16 mouse cellular contexts compared by ENCODE assay signal in the genomic region with DNA sequence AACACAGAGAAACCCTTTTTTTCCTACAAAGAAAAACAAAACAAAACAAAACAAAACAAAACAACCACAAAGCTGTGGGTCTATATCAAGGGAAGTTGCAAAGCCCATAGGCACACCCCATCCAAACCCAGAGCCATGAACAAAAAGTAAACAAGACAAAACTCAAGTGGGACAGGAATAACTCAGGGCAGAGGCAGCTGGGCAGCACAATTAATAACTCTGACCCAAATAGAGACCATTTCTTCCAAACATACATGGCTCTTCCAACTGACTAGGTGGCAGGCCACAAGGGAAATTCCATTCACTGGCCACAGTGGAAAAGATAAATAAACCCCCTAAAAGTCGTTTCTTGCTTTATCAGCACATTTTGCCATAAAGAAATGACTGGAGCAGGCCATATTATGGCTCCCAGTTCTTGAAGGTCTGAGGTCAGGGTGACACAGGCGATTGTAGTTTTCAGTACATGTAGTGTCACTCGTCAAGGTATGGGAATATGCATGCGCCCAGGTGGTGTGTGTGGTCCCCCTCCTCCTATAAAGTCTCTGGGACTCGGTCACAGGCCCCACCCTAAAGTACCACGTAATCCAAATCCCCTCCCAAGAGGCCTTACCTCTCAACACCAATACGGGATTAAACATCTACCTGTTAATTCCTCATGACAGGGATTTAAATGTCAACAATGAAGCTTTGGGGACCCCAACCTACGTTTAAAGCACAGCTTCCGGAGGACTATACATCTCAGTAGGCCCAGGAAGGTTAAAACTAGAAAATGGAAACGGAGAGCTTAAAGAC. TPM values are rescaled to one million over a fixed set of nuclear protein-coding genes. Genes with fewer than 3 reads are reported as not detected.
A peak's percentile ranks its signal among the peaks of the same experiment; 100 is the strongest.
DNase-seq lines count a peak whose midpoint lies in the region; ATAC-seq and TF ChIP-seq lines count a peak whose summit lies in the region.
"Had no signal": no experiment of that assay in that cellular context is flagged by ENCODE, and none has a peak within 500 bp of the region (broad histone marks: within the 10 kb centered on the region; RNA-seq: fewer than 3 reads in every experiment).

No protein-coding gene starts in this region.

- H3K9me3 ChIP-seq in embryonic facial prominence, embryonic 14.5 days (ENCODE audit: control insufficient read depth, low read length): no peaks in the 10 kb centered on the region
- no peaks in the 10 kb centered on the region for H3K9me3 ChIP-seq in embryonic facial prominence, embryonic 10.5 days
- H3K9me3 ChIP-seq in hindbrain, embryonic 13.5 days: no peaks in the 10 kb centered on the region
- H3K9me3 ChIP-seq in hindbrain, embryonic 10.5 days: no peaks in the 10 kb centered on the region
- no peaks in the 10 kb centered on the region for H3K9me3 ChIP-seq in neural tube, embryonic 15.5 days (replicated peaks)
- H3K9me3 ChIP-seq: embryonic facial prominence, embryonic 12.5 days; liver, embryonic 12.5 days; midbrain, embryonic 13.5 days had no signal

- DNase-seq in embryonic facial prominence, embryonic 14.5 days (ENCODE audit: low spot score): no peak
- no peak for DNase-seq in embryonic facial prominence, embryonic 10.5 days (ENCODE audit: low spot score)
- no peak for DNase-seq in hindbrain, embryonic 10.5 days (ENCODE audit: low spot score)
- no peak for DNase-seq in neural tube, embryonic 10.5 days (ENCODE audit: extremely low spot score, low spot score)
- DNase-seq in adrenal gland, postnatal 25 days: no peak
- DNase-seq: cerebellum, postnatal 25 days; thymus, postnatal 4 days had no signal

- TF ChIP-seq CTCF in small intestine, adult 2 months (IDR thresholded peaks at IDR 0.05; ENCODE audit: extremely low read depth, insufficient read length, insufficient replicate concordance, low read depth, low read length): no peak

- peaks cover 46% of the 10 kb centered on the region for H3K36me3 ChIP-seq in embryonic facial prominence, embryonic 14.5 days (ENCODE audit: control insufficient read depth, insufficient read depth, low read length)
- peaks cover 62% of the 10 kb centered on the region for H3K36me3 ChIP-seq in embryonic facial prominence, embryonic 10.5 days (replicated peaks)
- no peaks in the 10 kb centered on the region for H3K36me3 ChIP-seq in hindbrain, embryonic 13.5 days
- H3K36me3 ChIP-seq in hindbrain, embryonic 10.5 days: peaks cover 18% of the 10 kb centered on the region
- H3K36me3 ChIP-seq in neural tube, embryonic 15.5 days: no peaks in the 10 kb centered on the region
- H3K36me3 ChIP-seq in small intestine, adult 2 months (ENCODE audit: control insufficient read depth, insufficient read depth, low read length): no peaks in the 10 kb centered on the region
- H3K36me3 ChIP-seq: midbrain, embryonic 13.5 days had no signal

- H3K4me1 ChIP-seq in embryonic facial prominence, embryonic 14.5 days (ENCODE audit: control insufficient read depth, insufficient read depth, low read length): peaks cover 37% of the 10 kb centered on the region
- peaks cover 34% of the 10 kb centered on the region for H3K4me1 ChIP-seq in embryonic facial prominence, embryonic 10.5 days
- H3K4me1 ChIP-seq in hindbrain, embryonic 13.5 days (replicated peaks): peaks cover 31% of the 10 kb centered on the region
- peaks cover 32% of the 10 kb centered on the region for H3K4me1 ChIP-seq in hindbrain, embryonic 10.5 days (replicated peaks)
- peaks cover 37% of the 10 kb centered on the region for H3K4me1 ChIP-seq in neural tube, embryonic 15.5 days
- peaks cover 15% of the 10 kb centered on the region for H3K4me1 ChIP-seq in small intestine, adult 2 months (ENCODE audit: control insufficient read depth, insufficient read depth, insufficient read length, low read length)

- no peak overlapping the region for H3K4me3 ChIP-seq in embryonic facial prominence, embryonic 14.5 days (ENCODE audit: low read depth, low read length)
- no peak overlapping the region for H3K4me3 ChIP-seq in embryonic facial prominence, embryonic 10.5 days
- H3K4me3 ChIP-seq in hindbrain, embryonic 13.5 days: no peak overlapping the region
- no peak overlapping the region for H3K4me3 ChIP-seq in hindbrain, embryonic 10.5 days
- H3K4me3 ChIP-seq in neural tube, embryonic 15.5 days (replicated peaks): no peak overlapping the region
- no peak overlapping the region for H3K4me3 ChIP-seq in small intestine, adult 2 months (ENCODE audit: low read depth, low read length)
- H3K4me3 ChIP-seq: embryonic facial prominence, embryonic 12.5 days; liver, embryonic 12.5 days; midbrain, embryonic 13.5 days had no signal

- H3K27ac ChIP-seq in embryonic facial prominence, embryonic 14.5 days (replicated peaks; ENCODE audit: low read depth, low read length): peak overlapping the region; percentile 7; the same call in 1 of the 2 replicates
- H3K27ac ChIP-seq in embryonic facial prominence, embryonic 10.5 days (replicated peaks): no peak overlapping the region
- peak overlapping the region; percentile 23; the same call in 1 of the 2 replicates for H3K27ac ChIP-seq in hindbrain, embryonic 13.5 days
- H3K27ac ChIP-seq in hindbrain, embryonic 10.5 days: no peak overlapping the region
- H3K27ac ChIP-seq in neural tube, embryonic 15.5 days (replicated peaks): 0 out of 2 replicates have a peak overlapping the region, but pooled peaks have one; percentile 9
- H3K27ac ChIP-seq in small intestine, adult 2 months (ENCODE audit: insufficient read depth, low read depth, low read length): peak overlapping the region; percentile 8; the same call in 1 of the 2 replicates
- H3K27ac ChIP-seq: hindbrain, postnatal 0 days; liver, embryonic 12.5 days; macrophage; midbrain, embryonic 13.5 days had no signal

- ATAC-seq in embryonic facial prominence, embryonic 14.5 days (ENCODE audit: low read depth): no peak
- ATAC-seq in hindbrain, embryonic 13.5 days (ENCODE audit: low FRiP score): no peak
- no peak for ATAC-seq in neural tube, embryonic 15.5 days (ENCODE audit: low FRiP score)
- ATAC-seq: activated CD4-positive, CD25-positive, alpha-beta regulatory T cell, adult 4 months; liver, embryonic 12.5 days; midbrain, embryonic 13.5 days had no signal

- TF ChIP-seq POLR2A in small intestine, adult 2 months (IDR thresholded peaks at IDR 0.05; ENCODE audit: low read depth, low read length): no peak

- no peak overlapping the region for H3K9ac ChIP-seq in embryonic facial prominence, embryonic 14.5 days (ENCODE audit: low read depth, low read length)
- H3K9ac ChIP-seq in hindbrain, embryonic 13.5 days: no peak overlapping the region
- no peak overlapping the region for H3K9ac ChIP-seq in neural tube, embryonic 15.5 days (replicated peaks)
- H3K9ac ChIP-seq: embryonic facial prominence, embryonic 12.5 days; liver, embryonic 12.5 days; midbrain, embryonic 13.5 days had no signal

- no peaks in the 10 kb centered on the region for H3K27me3 ChIP-seq in embryonic facial prominence, embryonic 14.5 days (replicated peaks; ENCODE audit: control insufficient read depth, insufficient read depth, low read length)
- H3K27me3 ChIP-seq in embryonic facial prominence, embryonic 10.5 days (replicated peaks; ENCODE audit: low read depth, poor library complexity, severe bottlenecking): no peaks in the 10 kb centered on the region
- H3K27me3 ChIP-seq in hindbrain, embryonic 13.5 days: no peaks in the 10 kb centered on the region
- no peaks in the 10 kb centered on the region for H3K27me3 ChIP-seq in hindbrain, embryonic 10.5 days (ENCODE audit: insufficient read depth, poor library complexity, severe bottlenecking)
- H3K27me3 ChIP-seq in neural tube, embryonic 15.5 days (replicated peaks): no peaks in the 10 kb centered on the region
- no peaks in the 10 kb centered on the region for H3K27me3 ChIP-seq in small intestine, adult 2 months (ENCODE audit: control insufficient read depth, insufficient read depth, low read length)
- H3K27me3 ChIP-seq: embryonic facial prominence, embryonic 12.5 days; liver, embryonic 12.5 days; midbrain, embryonic 13.5 days had no signal

- H3K4me2 ChIP-seq in embryonic facial prominence, embryonic 14.5 days (ENCODE audit: low read depth, low read length): no peak overlapping the region
- no peak overlapping the region for H3K4me2 ChIP-seq in hindbrain, embryonic 13.5 days
- H3K4me2 ChIP-seq in neural tube, embryonic 15.5 days: no peak overlapping the region
- H3K4me2 ChIP-seq: embryonic facial prominence, embryonic 12.5 days; liver, embryonic 12.5 days; midbrain, embryonic 13.5 days had no signal

- WGBS in embryonic facial prominence, embryonic 14.5 days: 67% methylated on average over 10 of the region's 10 CpGs
- WGBS in embryonic facial prominence, embryonic 10.5 days: 79% methylated on average over 10 of the region's 10 CpGs
- WGBS in hindbrain, embryonic 13.5 days: 87% methylated on average over 10 of the region's 10 CpGs
- WGBS in hindbrain, embryonic 10.5 days: 83% methylated on average over 10 of the region's 10 CpGs
- 86% methylated on average over 10 of the region's 10 CpGs for WGBS in neural tube, embryonic 15.5 days
- WGBS in small intestine, adult 2 months: 81% methylated on average over 10 of the region's 10 CpGs

RNA-seq across cellular contexts. Expression of gene Igf2r, which starts 8.9 kb away (rescaled TPM):
- polyA plus RNA-seq in embryonic facial prominence, embryonic 14.5 days (2014; fragmentation: Nextera tagmentation; extraction: Ambion mirVana): 66.0 and 67.5 TPM in 2 replicates
- polyA plus RNA-seq in embryonic facial prominence, embryonic 10.5 days (2016; fragmentation: Nextera tagmentation; extraction: Ambion mirVana): 25.9 and 27.2 TPM in 2 replicates
- 12.3 and 12.5 TPM in 2 replicates for polyA plus RNA-seq in hindbrain, embryonic 13.5 days (2015; fragmentation: Nextera tagmentation; extraction: Ambion mirVana)
- polyA plus RNA-seq in hindbrain, embryonic 10.5 days (2016; fragmentation: Nextera tagmentation; extraction: Ambion mirVana): 17.3 and 20.8 TPM in 2 replicates
- polyA plus RNA-seq in neural tube, embryonic 15.5 days (2015; fragmentation: Nextera tagmentation; extraction: Ambion mirVana): 10.1 and 12.6 TPM in 2 replicates
- polyA plus RNA-seq in small intestine, adult 2 months (2012; rRNA removed): 8.3 and 19.7 TPM in 2 replicates
- total RNA-seq in adrenal gland, postnatal 25 days (2021): 84.5 and 84.9 TPM in 2 replicates

Comparison
In these comparisons a context has a peak if more than half of its experiments do, and no peak if none do; other contexts are left out.
1. H3K27ac ChIP-seq: peak in embryonic facial prominence, embryonic 14.5 days (single experiment), hindbrain, embryonic 13.5 days (single experiment), neural tube, embryonic 15.5 days (single experiment) and small intestine, adult 2 months (single experiment); none in embryonic facial prominence, embryonic 10.5 days (single experiment) and hindbrain, embryonic 10.5 days (single experiment).